Mouse (Mus musculus) adrenal gland, postnatal 14 days (tissue): ENCODE data around the gene C2cd2. TPM values are rescaled to one million over a fixed set of nuclear protein-coding genes. Genes with fewer than 3 reads are reported as not detected.

Source experiments
- DNase-seq: peaks from one replicate; pipeline ENCODE4 v3.0.0; 2021; ENCODE audit warnings: mixed read lengths
- microRNA-seq, 2 experiments: library from miRNA; unstranded; fragments of <30 nt; microRNA quantifications; one replicate each; pipeline ENCODE4 v1.2.0; 2021
- total RNA-seq: library from RNA; stranded (reverse); gene quantifications from 2 replicates; pipeline ENCODE4 v1.2.3, GENCODE M21; 2021

Gene C2cd2
- total RNA-seq, 1 experiment from 2014 or later = 38.2 TPM

GRCm38 (mm10) chr16:97808881-97809280 is 153.5 kb downstream of the C2cd2 start:
- DNase-seq = no peak

GRCm38 (mm10) chr16:97805646-97806045 is 156.8 kb downstream of the C2cd2 start:
- no peak for DNase-seq

Small RNA genes lying within 50 kb of the gene (microRNA-seq; reads per million reads assigned to microRNA genes)
- gene Mir6964 = 0.38 to 0.43 reads per million in 2 experiments

Other genes starting within 250 kb of the C2cd2 start
- 0.70 and 1.0 TPM in 2 replicates for gene Ripk4, start 198.8 kb downstream of the C2cd2 start, total RNA-seq
- 9.7 and 11.5 TPM in 2 replicates for gene Prdm15, start 110.7 kb downstream of the C2cd2 start, total RNA-seq
- gene Zbtb21, start within 50 bp of the C2cd2 start, total RNA-seq = 25.9 and 30.6 TPM in 2 replicates
- gene B230307C23Rik, start 34.7 kb upstream of the C2cd2 start, total RNA-seq = 36.7 and 38.6 TPM in 2 replicates
- 7.0 and 8.1 TPM in 2 replicates for gene A630089N07Rik, start 119.9 kb upstream of the C2cd2 start, total RNA-seq